Mouse (Mus musculus) liver, embryonic 14.5 days (tissue): Measurements from ENCODE around the gene Irs2.

ENCODE experiments used
- CTCF ChIP-seq: IDR thresholded peaks from 2 replicates; pipeline ENCODE4 v1.5.1; 2016; ENCODE audit warnings: antibody characterized with exemption, low read depth, control low read depth
- EP300 ChIP-seq: IDR thresholded peaks from 2 replicates; pipeline ENCODE4 v1.6.1; 2016; ENCODE audit warnings: antibody characterized with exemption, low read depth

GRCm38 (mm10) chr8:10957292-10957955 is 50.8 kb downstream of the Irs2 start:
- TF ChIP-seq CTCF: no peak
- TF ChIP-seq EP300: no peak
